Mouse (Mus musculus) CH12.LX (cell line): Measurements from ENCODE around the gene Spdye4b.

Source experiments
- CTCF ChIP-seq, 2 experiments: IDR thresholded peaks in 1 of 2; conservative IDR thresholded peaks in 1 of 2; 2 replicates each; pipeline ENCODE4 v1.5.1; 2011 to 2012; ENCODE audit warnings: low read depth in 2 of 2, low read length in 2 of 2, improper control_type of control experiment in 1 of 2, inconsistent platforms in 1 of 2, mild to moderate bottlenecking in 1 of 2, moderate library complexity in 1 of 2
- E2F4 ChIP-seq: IDR thresholded peaks from 2 replicates; pipeline ENCODE4 v1.6.1; 2011; ENCODE audit warnings: low read depth, low read length, improper control_type of control experiment; ENCODE audit not compliant: insufficient replicate concordance
- MAFK ChIP-seq: IDR thresholded peaks from 2 replicates; pipeline ENCODE4 v1.6.1; 2011; ENCODE audit warnings: low read length, improper control_type of control experiment; ENCODE audit not compliant: insufficient replicate concordance

GRCm38 (mm10) chr5:143153756-143154155, 27.1 kb upstream of the Spdye4b start:
- TF ChIP-seq MAFK (no peak), CTCF (conservative IDR thresholded peaks at IDR 0.05 in 1 of 2, IDR thresholded peaks at IDR 0.05 in 1 of 2; ENCODE audit: low read depth in 2 of 2, low read length in 2 of 2) (no peak), E2F4 (no peak)
